Mouse (Mus musculus) left cerebral cortex, postnatal 14 days (tissue): ENCODE measurements at regions not wholly inside any gene's neighbourhood (a gene's known extent, or its start where the extent isn't known, plus 50 kb on each side); places are given as distances from the start of the nearest gene placed in this dataset.
A peak's percentile ranks its signal among the peaks of the same experiment; 100 is the strongest.
"Not testable (repeated sequence)": the region's sequence is repeated elsewhere in the genome, so short reads cannot be mapped to it uniquely, and the experiment has no call there.

Source experiments
- DNase-seq, 2 experiments: peaks; one replicate each; pipeline ENCODE4 v3.0.0; 2021 to 2022; ENCODE audit warnings: low spot score in 2 of 2, mixed read lengths in 1 of 2
- intact Hi-C: fragments of 180-260 bp; cut with DNase I; formaldehyde crosslinking; loops from one replicate; pipeline ENCODE4 v1.15.1; 2025

DNA sequence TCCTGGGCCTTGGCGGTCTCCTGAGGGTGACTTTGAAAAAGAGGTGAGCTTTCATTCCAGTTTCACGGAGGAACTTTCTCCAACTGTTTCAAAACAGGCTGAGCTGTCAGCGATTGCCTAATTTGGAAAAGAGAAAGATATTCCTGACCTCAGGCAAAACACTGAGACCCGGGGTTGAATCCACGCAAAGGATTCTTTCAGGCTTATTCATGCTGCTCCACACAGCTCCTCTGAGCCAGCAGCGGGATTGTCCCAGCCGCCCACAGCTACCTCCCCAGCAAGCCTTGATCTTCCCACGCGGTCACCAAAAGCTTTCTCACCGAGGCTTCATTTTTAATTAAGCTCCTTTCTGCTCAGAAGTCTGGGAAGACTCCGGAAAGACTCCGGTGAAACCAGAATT lies 178.0 kb upstream of the Smlr1 start:
- intact Hi-C loops: no loop called here
- peak; percentile 18 to 31 for DNase-seq

DNA sequence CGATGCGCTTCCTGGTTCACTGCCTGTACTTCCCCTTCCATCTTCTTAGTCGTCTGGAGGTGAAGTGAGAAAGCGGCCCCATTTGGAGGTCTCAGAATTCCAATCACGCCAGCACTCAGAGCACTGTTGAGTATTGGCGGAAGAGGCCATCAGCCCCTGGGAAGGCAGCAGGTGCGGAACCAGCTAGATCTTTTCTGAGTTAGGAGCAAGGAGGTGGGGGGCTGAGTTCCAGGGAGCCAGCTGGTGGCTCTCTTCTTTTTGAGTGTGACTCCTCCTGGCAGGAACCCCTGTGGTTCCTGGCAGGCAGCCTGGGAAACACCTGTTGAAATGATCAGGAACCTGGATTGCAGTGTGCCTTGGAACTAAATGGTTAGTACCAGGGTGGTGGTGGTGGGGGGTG lies 171.9 kb upstream of the Smlr1 start:
- intact Hi-C loops: no loop called here
- DNase-seq: peak; percentile 11 to 12

DNA sequence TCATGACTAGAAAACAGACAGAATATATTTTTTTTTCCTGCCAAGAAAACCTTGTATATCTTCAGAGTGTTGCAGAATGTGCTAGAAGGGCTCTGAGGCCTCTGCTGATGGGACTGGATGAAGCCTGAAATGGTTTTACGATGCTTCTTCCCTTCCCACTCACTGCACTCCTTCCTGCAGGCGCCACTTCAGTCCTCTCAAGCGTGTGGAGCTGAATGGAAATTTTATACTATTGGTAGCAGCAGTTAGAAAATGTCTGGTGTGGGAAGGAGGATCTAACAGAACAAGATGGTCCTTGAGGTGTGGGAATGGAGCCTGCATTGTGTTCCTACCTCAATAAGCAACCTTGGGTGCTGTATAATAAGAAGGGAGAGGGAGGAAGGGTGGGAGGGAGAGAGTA lies 166.1 kb upstream of the Smlr1 start:
- intact Hi-C loops: no loop called here
- peak in 1 of 2 experiments; percentile 15 for DNase-seq

DNA sequence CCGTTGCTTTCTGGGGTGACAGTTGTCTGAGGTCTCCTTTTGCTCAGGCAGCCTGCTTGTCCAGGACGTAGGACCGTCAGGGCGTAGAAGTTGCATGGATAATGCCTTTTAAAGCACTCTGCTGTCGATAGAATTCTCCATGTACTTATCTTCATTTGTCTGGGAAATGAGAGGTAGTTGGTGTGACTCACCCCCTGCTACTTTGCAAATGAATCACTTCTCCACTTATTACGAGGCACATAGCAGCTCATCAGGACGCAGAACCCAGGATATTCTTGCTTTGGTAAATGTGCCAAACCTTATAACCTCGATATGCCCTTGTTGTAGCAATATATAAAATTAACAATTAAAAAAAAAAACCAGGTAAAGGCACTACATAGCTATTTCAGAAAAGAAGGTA lies 159.7 kb upstream of the Smlr1 start:
- intact Hi-C loops: no loop called here
- no peak for DNase-seq

DNA sequence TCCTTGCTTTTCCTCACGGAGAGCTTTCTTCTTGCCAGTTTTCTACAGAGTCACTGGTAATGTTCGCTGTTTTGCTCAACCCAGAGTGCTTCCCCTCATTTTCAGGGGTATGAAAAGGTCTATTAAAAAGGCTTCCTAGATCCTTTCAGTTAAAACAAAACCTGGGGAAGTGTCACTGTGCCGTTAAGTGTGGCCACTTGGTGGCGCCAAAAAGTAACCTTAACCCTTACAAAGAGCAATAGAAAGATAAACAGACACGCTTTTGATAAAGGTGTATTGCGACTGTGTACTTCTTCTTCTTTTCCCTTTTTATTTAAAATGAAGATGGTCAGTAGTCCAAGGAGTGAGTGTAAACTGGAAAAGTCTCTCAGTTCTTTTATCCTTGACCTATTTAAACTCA lies 145.2 kb upstream of the Smlr1 start:
- peak; percentile 56 to 81 for DNase-seq
- intact Hi-C loops: loop anchor here (2.0 to 5.0 kb wide), 2 partner anchors 396 to 458 kb away; partner anchors contain the start of genes Gm9767 and Tmem200a

DNA sequence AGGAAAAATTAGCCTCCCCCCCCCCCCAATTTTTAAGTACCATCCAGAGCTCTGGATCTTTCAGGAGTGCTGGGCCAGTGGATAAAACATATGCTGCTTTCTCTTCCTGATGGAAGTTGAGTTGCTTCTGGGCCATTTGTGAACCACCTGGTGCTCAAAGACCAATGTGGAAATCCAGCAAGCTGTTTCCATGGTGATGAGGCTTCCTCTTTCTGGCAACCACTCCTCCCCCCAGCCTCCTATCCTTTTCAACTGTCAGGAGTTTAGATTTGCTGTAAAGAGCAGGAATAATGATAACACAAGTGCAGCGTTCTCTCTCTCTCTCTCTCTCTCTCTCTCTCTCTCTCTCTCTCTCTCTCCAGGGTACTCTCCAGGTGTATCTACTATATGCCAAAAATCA lies 141.8 kb upstream of the Smlr1 start:
- peak; percentile 47 to 77 for DNase-seq
- intact Hi-C loops: loop anchor here (5.0 kb wide), 1 partner anchor 664 kb away; no protein-coding TSS in a partner anchor

DNA sequence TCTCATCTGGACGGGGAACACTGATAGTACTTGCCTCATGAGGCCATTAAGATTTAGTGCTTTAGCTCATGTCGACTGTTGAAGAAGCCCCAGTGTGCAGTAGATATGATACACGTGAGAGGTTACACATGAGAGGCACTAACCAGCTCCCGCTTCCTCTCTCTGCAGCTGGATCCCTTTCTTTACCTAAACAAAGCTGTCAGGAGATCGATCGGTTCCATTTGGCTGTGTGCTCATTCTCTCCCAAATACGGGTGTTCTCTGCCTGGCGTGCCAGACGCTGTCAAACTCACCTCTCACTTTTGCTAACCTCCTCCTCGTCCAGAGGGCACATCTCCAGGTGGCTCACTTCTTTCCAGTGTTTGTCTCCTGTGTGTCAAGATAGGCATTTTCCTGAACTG lies 139.3 kb upstream of the Smlr1 start:
- no peak for DNase-seq
- intact Hi-C loops: loop anchor here (5.0 kb wide), 1 partner anchor 667 kb away; no protein-coding TSS in a partner anchor

DNA sequence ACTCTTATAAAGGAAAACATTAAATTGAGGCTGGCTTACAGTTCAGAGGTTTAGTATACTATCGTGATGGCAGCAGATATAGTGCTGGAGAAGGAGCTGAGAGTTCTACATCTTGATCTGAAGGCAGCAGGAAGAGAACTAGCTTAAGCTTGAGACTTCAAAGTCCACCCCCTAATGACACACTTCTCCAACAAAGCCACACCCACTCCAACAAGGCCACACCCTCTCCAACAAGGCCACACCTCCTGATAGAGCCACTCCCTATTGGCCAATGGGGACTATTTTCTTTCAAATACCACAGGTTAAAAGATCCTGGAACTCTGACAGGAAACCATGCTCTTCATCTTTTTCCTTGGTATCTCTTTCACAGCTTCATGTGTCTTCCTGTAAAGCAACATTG lies 134.0 kb upstream of the Smlr1 start:
- intact Hi-C loops: no loop called here

DNA sequence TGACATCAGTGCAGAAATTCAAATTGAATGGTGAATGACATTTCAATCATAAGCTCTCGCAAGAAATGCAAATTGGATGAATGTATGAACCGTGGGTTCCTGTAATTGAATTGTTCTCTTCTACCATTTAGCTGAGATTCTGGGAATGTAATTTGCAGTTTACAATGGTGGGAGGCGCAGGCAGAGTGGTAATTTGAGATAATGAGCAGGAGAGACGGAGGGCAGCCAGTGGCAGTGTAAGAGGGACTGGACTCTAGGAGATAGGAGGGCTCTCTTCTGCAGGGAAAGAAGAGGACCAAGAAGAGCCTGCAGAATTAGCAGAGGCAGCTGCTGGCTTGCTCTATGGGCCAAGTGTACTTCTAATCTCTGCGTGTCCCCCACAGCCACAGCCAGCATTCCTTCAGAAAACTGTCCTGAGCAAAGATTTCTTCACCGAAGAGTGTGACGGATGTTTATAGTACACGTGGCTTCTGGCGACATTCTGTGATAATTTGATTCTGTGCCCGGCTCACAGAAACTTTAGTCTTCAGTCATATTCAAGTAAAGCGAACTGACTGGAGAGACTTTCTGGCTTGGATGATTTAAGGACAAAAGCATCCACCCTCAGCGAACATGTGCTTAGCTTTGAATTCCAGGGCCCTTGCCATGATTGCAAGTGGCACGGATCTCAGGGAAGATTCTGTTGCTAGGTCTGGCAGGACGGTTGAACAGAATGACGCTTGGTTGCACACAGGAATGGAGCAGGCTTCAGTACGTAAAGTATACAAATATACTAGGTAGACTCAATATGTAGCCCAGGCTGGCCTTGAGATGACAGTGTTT lies 116.9 kb upstream of the Smlr1 start:
- intact Hi-C loops: no loop called here
- DNase-seq: peak in 1 of 2 experiments; percentile 30

More for the DNA sequence above, 134.0 kb upstream of the Smlr1 start:
- DNase-seq: no peak

DNA sequence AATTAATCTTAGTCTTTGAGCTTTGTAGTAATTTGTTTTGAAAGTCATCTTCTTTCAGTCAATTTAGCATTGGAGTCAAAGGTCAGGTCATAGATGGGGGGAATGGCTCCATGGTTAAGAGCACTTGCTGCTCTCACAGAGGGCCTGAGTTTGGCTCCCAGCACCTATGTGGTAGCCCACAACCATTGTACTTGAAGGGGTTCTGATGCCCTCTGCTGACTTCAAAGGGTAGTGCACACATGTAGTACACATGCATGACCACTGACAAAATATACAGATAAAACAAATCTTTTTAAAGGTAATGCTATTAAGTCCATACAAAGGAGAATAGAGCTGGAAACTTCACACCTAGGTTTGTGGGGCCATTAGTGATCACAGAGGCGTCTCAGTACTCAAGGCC lies 111.7 kb upstream of the Smlr1 start:
- DNase-seq: no peak
- intact Hi-C loops: no loop called here

DNA sequence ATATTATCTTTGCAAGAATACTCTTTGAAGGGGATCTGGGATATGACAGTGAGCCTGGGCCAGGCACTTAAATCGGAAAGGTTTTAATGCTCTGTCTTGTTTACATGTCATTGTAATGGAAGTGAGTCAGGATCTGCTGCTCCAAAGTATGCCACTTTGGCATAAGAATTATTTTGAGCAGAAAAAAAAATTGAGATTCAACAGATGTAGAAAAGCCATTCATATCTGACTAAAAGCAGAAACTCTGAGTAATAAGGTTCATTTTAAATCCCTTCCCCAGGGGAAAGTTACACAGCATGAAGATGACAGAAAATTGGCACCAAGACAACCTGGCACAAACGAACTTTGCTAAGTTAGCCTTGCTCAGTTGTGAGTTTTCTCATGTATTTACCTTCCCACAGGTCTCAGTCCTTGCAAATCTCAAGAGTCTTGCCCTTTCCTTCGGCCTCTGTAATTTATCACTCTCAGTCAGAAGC lies 107.5 kb upstream of the Smlr1 start:
- intact Hi-C loops: no loop called here
- DNase-seq: no peak

DNA sequence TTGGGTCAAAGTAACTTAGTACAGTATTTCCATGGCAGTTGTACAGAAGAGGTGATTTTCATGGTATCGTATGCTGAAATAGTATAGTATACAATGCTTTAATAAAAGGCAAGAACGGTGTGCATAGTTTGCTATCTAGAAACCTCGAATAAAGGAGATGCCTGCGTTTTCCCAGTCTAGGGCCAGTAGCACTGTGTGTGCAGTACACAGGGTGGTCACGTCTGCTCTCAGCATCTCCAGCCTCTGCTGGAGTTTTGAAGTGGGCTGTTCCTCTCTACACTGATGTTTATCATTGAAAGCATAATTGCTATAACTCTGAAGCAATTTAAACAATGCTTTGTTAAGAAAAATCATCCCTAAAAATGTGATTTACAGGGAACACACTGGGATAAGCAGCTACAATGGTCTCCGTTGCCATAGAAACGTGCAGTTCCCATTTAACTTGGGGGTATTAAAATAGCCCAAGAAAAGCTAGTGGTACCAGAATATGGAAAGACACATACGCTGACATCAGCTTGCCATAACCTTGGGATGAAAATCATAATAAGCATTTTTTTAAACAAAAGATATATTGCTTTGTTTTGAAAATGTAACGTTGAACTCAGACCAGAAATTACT lies 106.1 kb upstream of the Smlr1 start:
- intact Hi-C loops: no loop called here
- DNase-seq: peak in 1 of 2 experiments; percentile 32

DNA sequence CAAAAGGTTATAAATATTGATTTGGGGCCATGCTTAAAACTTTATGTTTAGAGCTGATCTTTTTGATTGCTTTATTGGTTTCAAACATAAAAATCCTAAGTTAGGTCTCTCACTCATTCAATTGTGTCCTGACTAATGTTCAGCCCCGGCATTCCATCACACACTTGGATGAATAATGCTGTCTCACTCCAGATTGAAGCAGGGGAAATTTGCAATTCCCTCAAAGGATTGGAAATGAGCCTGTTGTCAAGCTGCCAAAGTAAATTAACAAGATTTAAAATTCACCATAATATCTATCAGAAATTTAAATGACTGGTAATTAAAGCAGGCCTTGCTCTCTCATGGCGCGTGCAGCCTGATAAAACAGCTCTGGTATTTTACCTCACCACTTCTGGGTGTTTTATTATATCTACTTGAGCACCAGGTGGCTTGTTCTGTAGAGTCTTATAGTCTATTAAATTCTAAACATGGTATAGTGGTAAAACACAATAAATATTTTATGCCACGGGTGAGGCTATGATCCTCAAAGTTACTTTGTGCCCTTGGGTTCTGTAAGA lies 97.1 kb upstream of the Smlr1 start:
- intact Hi-C loops: no loop called here
- peak in 1 of 2 experiments; percentile 26 for DNase-seq

DNA sequence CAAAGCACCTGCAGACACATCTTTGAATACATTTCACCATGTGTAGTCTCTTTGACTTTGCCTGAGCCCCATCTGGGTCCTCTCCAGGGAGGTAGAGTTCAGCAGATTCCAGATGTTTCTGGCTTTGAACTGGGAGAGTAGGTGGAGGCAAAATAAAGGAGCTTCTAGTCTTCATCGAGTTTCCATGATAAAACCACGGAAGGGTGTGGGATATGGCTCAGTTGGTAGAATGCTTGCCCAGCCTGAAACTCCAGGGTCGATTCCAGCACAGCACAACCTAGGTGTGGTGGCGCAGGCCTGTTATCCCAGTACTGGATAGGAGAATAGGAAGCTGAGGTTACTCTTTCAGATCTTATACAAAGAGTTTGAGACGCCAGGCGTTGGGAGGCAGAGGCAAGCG lies 96.2 kb upstream of the Smlr1 start:
- no peak for DNase-seq
- intact Hi-C loops: no loop called here

DNA sequence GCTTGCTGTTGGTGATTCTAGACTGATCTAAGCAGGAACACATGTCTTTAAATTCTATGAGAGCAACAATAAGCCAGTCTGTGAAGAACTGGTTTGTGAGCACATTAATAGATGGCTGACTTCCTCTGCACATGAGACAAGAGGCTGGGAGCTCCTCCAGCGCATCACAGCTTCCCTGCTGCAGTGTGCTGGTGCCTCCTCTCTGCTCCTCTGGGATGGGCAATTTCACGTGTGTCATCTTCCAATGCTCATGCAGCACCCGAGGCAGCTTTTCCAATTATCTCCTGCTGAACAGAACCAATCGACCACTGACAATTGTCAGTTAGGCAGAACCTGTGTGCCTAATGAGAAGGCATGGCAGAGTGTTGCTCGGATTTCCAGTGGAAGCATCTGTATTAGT lies 86.5 kb upstream of the Smlr1 start:
- intact Hi-C loops: no loop called here
- no peak for DNase-seq

DNA sequence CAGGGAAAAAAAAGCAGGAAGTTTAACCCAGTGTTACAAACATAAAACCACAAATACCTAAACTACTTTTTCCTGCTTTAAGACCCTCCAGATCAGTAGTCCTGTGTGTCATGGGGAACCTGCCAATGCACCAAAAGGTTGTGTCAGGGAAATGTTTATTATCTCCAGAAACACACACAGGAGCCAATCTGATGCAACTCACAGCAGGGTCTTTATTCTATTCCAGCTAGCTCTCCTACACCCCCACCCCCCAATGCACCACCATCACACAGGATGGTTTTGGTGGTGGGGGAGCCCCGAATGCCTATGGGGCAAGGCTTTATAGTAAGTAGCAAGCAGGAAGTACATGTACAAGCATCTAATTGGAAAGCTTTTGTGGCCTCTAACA lies 85.7 kb upstream of the Smlr1 start:
- intact Hi-C loops, DNase-seq: not testable (repeated sequence)

DNA sequence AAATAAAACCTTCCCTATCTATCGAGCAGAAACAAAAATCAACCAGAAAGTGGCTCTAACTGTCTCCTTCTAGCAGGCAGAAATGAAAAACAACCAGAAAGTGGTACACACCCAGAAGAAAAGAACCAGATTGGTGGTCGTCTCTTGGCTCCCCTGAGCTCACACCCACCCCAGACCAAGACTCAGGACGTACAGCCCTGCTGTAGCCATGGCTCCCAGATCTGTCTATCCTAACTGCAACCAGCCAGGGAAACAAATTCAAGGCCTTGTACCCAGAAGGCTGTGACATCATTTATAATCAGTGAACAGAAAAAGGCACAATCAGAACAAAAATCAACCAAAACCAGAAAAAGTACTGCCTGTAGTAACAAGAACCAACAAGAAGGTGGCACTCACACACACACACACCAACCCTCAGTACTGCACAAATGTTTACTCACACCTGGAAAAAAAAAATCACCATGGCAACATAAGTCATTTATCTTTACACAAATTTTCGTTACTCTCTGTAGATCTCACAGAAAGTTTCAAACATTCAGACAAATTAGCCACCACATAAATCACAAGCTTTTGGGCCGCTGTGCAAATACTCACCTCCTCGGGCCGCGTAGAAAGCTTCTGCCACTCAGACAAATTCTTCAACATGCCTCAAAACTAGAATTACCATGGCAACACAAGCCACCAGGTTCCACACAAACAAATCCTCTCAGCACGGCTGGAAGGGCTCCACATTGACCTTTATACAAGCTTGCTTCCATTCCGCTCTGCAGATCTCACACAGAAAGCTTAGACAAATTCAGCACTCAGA lies 85.1 kb upstream of the Smlr1 start:
- DNase-seq: peak in 1 of 2 experiments; percentile 49

DNA sequence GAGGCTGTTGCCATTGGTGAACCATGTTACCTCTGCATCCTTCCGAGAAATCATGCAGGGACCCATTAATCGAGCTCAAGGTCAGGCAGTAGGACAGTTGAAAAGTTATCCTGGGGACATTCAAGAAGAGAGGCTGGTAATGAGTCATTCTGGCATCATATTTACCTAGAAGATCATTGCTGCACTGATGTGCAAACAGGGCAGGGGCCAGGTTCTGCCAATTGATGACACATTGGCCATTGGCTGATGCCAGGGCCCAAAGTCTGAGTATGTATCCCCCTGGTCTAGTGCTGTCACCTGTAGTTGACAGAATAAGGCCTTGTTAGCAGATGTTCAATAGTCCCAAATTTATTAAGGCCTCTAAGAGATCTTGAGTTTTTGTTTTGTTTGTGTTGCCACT lies 83.6 kb upstream of the Smlr1 start:
- DNase-seq: no peak
- intact Hi-C loops: no loop called here

More for the DNA sequence above, 85.1 kb upstream of the Smlr1 start:
- intact Hi-C loops: no loop called here

DNA sequence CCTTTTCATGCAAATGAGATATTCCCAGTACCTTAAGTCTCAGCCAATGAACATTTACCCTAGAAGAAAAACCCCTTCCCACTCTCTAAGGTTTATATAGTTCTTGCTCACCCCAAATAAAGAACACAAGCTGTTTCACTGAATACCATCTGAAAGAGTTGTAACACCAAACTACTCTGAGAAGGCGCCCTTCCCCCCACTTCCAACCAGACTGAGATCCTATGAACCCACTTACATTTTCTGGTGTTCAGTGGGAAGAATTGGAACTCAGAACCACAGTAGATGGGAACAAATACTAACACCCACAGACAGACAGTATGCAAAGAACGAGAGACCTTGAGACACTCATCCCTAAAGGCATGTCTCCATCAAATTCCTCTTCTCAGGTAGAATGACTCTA lies 65.4 kb upstream of the Smlr1 start:
- peak; percentile 16 to 26 for DNase-seq
- intact Hi-C loops: no loop called here

DNA sequence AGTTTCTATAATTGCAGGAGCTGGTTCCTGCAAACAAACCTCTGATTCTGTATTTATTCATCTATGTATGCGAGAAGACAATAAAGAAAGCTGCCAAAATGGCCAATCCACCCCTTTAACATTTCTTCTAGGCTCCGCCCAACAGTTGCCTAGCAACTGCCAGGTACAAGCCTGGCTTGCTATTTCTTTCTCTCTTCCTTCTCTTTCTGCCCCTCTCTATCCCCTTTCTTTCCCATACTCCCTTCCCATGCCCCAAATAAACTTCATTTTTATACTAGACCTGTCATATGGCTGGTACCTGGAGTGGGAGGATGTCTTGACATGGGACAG lies 53.2 kb upstream of the Smlr1 start:
- intact Hi-C loops: no loop called here
- DNase-seq: no peak
